Mouse (Mus musculus): ENCODE measurements at regions not wholly inside any gene's neighbourhood (a gene's known extent, or its start where the extent isn't known, plus 50 kb on each side); places are given as distances from the start of the nearest gene placed in this dataset.

- intact Hi-C loops (cut with DNase I): no loop called here
These were observed 476.1 kb upstream of the Pbx1 start for GRCm38 (mm10) chr1:168908192-168908591.

GRCm38 (mm10) chr1:168898483-168898882, 466.4 kb upstream of the Pbx1 start:
- intact Hi-C loops (cut with DNase I): no loop called here

GRCm38 (mm10) chr1:168861577-168861976, 429.5 kb upstream of the Pbx1 start:
- intact Hi-C loops (cut with DNase I): no loop called here

GRCm38 (mm10) chr1:168823184-168823583, 391.1 kb upstream of the Pbx1 start:
- intact Hi-C loops (cut with DNase I): no loop called here

- intact Hi-C loops (cut with DNase I): no loop called here
These were observed 386.3 kb upstream of the Pbx1 start for GRCm38 (mm10) chr1:168818381-168818780.

GRCm38 (mm10) chr1:168807084-168807483, 375.0 kb upstream of the Pbx1 start:
- intact Hi-C loops (cut with DNase I): no loop called here

GRCm38 (mm10) chr1:168805442-168805841, 373.4 kb upstream of the Pbx1 start:
- intact Hi-C loops (cut with DNase I): no loop called here

- intact Hi-C loops (cut with DNase I): no loop called here
These were observed 369.0 kb upstream of the Pbx1 start for GRCm38 (mm10) chr1:168801046-168801445.

- intact Hi-C loops (cut with DNase I): no loop called here
These were observed 354.7 kb upstream of the Pbx1 start for GRCm38 (mm10) chr1:168786731-168787130.

GRCm38 (mm10) chr1:168783851-168784250, 351.8 kb upstream of the Pbx1 start:
- intact Hi-C loops (cut with DNase I): no loop called here

- intact Hi-C loops (cut with DNase I): no loop called here
These were observed 332.4 kb upstream of the Pbx1 start for GRCm38 (mm10) chr1:168764368-168764895.

- intact Hi-C loops (cut with DNase I): no loop called here
These were observed 329.0 kb upstream of the Pbx1 start for GRCm38 (mm10) chr1:168761095-168761494.

GRCm38 (mm10) chr1:168760239-168760638, 328.2 kb upstream of the Pbx1 start:
- intact Hi-C loops (cut with DNase I): no loop called here

- intact Hi-C loops (cut with DNase I): no loop called here
These were observed 326.8 kb upstream of the Pbx1 start for GRCm38 (mm10) chr1:168758835-168759234.

GRCm38 (mm10) chr1:168754196-168754595, 322.1 kb upstream of the Pbx1 start:
- intact Hi-C loops (cut with DNase I): no loop called here

GRCm38 (mm10) chr1:168743435-168743834, 311.4 kb upstream of the Pbx1 start:
- intact Hi-C loops (cut with DNase I): no loop called here

- intact Hi-C loops (cut with DNase I): no loop called here
These were observed 305.9 kb upstream of the Pbx1 start for GRCm38 (mm10) chr1:168738005-168738404.

GRCm38 (mm10) chr1:168737277-168737863, 305.3 kb upstream of the Pbx1 start:
- intact Hi-C loops (cut with DNase I): no loop called here

GRCm38 (mm10) chr1:168733066-168733465, 301.0 kb upstream of the Pbx1 start:
- intact Hi-C loops (cut with DNase I): no loop called here

GRCm38 (mm10) chr1:168709836-168710235, 277.8 kb upstream of the Pbx1 start:
- intact Hi-C loops (cut with DNase I): no loop called here

GRCm38 (mm10) chr1:168709017-168709681, 277.1 kb upstream of the Pbx1 start:
- intact Hi-C loops (cut with DNase I): no loop called here

GRCm38 (mm10) chr1:168708161-168708865, 276.2 kb upstream of the Pbx1 start:
- intact Hi-C loops (cut with DNase I): no loop called here
